Mouse (Mus musculus) cerebellum, adult 8-10 months (tissue): ENCODE measurements around the gene Fus.

ENCODE experiments used
- DNase-seq: peaks from one replicate; pipeline ENCODE4 v3.0.0; 2022

Gene Fus

GRCm38 (mm10) chr7:127946470-127947023 is 20.7 kb upstream of the Fus start, which contains the start of gene Prss36:
Gene Prss36 (minus strand): TSS chr7:127946725.
- DNase-seq, result no peak

GRCm38 (mm10) chr7:127952864-127953581 is 14.2 kb upstream of the Fus start:
- DNase-seq, result no peak

DNA sequence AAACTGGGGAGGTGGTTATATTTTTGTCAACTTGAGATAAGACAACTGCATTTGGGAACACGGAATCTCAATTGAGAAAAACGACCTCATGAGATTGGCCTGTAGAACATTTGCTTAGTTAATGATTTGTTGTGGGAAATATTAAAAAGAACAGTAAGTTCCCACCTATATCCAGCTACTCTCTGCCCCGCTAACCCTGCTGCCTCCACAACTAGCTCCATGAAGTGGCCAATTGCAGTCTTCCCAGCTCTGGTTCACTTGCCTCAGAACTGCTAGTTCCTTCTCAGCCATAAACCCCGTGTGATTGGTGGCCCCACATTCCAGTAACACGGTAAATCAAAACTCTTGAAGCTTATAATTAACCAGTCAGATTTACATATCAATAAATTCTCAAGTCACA is 7.9 kb upstream of the Fus start:
- DNase-seq, result no peak

- peak; percentile 23 for DNase-seq
Measured at GRCm38 (mm10) chr7:127966371-127966918, 812 bp upstream of the Fus start.

DNA sequence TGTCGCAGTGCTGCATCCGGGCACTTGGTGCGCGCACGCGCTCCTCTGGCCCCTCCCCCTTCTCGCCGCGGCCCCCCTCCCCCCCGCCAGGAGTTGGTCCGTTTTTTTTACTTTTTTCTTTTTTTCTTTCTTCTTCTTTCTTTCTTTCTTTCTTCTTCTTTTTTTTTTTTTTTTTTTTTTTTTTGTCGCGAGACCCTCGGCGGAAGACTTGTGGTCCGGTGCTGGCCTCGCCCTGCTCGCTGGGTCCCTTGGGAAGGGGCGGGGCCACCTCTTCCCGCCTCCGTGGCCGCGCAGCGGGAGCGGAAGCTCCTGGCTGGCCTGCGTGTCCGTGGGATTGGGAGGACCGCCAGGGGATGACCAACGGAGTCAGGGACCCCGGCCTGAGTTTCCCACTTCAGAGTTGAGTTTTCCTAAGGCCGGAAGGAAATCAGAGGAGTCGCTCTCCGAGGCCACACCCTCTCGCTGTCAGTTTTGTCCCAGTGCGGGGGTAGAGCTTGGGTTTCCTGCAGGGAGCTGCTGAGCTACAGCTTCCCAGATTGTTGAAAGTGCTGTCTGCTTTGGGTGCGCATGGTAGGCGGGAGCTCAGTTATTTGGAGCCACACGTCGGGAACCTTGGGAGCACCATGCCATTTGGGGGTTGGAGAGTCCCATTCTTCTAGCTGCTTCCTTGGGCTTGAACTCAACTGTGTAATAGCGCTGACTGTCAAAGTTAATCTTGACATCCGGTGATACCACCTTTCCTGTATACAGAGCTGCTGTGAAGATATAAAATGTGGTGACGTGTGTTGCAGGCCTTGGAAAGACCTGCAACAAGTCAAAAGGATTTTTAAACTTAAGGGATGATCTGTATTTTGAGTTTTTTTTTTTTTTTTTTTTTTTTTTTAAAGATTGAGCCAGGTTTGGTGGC is 918 bp downstream of the Fus start:
- peak; percentile 69 for DNase-seq

- no peak for DNase-seq
Measured at GRCm38 (mm10) chr7:127974413-127974930, 7.2 kb downstream of the Fus start.

DNA sequence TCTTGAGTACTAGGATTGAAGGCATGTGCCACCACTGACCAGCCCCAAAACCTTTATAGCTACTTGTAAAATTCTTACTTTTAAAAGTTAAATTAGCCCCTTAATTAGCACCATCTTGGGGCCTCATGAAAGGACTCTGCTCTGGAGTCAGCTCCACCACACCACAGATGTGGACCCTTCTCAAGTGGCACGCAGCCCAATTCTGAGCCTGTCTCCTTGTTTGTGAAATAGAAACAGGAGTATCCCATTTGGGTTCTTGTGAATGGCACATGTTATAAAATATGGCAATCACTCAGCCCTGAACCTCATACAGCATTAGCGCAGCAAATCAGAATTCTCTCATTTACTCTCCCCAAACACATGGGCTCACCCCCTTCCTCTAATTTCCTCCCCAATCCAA is 11.6 kb downstream of the Fus start:
- no peak for DNase-seq

GRCm38 (mm10) chr7:127980606-127981005 is 13.3 kb downstream of the Fus start:
- no peak for DNase-seq

DNA sequence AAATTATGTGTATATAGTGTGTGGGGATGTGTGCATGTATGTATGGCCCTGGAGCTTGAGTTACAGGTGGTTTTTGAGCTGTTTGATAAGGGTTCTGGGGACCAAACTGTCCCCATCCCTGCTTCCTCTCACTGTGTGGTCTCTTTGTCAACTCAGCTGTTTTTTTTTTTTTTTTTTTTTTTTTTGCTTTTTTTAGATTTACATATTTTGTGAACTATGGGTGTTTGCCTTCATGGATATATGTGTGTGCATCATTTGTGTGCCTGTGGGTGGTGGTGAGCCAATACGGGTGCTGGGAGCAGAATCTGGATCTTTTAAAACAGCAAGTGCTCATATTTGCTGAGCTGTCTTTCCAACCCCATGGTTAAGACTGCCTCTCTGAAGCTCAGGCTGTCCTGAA is 21.6 kb downstream of the Fus start:
- DNase-seq, result no peak

GRCm38 (mm10) chr7:127991643-127992487 is 24.6 kb downstream of the Fus start:
- DNase-seq, result peak; percentile 68

GRCm38 (mm10) chr7:127992488-127993340 is 25.5 kb downstream of the Fus start:
- no peak for DNase-seq

DNA sequence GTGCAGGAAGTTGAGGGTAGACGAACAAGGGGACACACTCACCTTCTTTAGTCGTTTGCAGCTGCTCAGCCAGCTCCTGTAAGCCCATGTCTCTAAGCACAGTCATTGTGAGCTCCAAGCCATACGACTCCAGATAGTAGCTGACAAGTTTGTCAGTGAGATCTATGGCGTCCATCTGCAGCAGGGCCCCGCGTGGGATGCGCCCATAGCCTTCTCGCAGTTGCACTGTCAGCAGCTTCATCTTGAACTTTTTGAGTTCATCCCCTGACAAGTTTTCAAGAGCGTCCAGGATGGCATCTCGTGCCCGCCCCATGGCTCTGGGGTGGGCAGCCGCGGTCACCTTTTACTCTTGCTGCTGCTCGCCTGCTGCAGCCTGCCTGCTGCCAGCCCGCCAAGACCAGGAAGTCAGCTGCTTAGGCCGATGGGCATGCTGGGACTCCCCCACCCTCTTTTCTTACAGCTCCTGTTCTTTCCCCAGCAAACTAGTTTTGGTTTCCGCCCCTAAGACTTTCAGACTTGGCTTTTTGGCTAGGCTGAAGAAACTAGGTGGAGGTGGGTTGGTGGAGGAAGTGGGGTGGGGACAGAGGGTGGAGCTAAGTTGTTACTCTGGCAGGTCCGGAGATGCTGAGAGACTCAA is 26.2 kb downstream of the Fus start, which contains the start of gene Pycard:
TSS of gene Pycard (minus strand) at position 527 of the 637 bp plus-strand sequence.
- DNase-seq, result no peak

GRCm38 (mm10) chr7:127999436-127999835 is 32.2 kb downstream of the Fus start:
- DNase-seq, result no peak

- no peak for DNase-seq
Measured at GRCm38 (mm10) chr7:128000068-128000950, 33.1 kb downstream of the Fus start.

- DNase-seq, result no peak
Measured at GRCm38 (mm10) chr7:128003098-128003497, 35.8 kb downstream of the Fus start.

GRCm38 (mm10) chr7:128003688-128004087 is 36.4 kb downstream of the Fus start, which contains the start of gene Trim72:
Gene Trim72 (plus strand): TSS chr7:128003949.
- peak; percentile 66 for DNase-seq

GRCm38 (mm10) chr7:128004150-128004486 is 36.9 kb downstream of the Fus start:
- DNase-seq, result no peak

- no peak for DNase-seq
Measured at GRCm38 (mm10) chr7:128004487-128005362, 37.5 kb downstream of the Fus start.
